Mouse (Mus musculus) forebrain, embryonic 13.5 days (tissue): Measurements from ENCODE around the gene 2310022A10Rik. TPM values are rescaled to one million over a fixed set of nuclear protein-coding genes. Genes with fewer than 3 reads are reported as not detected.

Source experiments
- ATAC-seq: fragments of 200-750 bp; cut with Nextera tagmentation; 2 replicates; pipeline ENCODE4 v1.8.0; 2017
- H3K27ac ChIP-seq: fragments of 300-500 bp; sonication (generic); 2 replicates; pipeline ENCODE4 v1.5.1; 2015; ENCODE audit warnings: inconsistent platforms, mild to moderate bottlenecking, moderate library complexity
- H3K27me3 ChIP-seq: fragments of 300-500 bp; sonication (generic); 2 replicates; pipeline ENCODE4 v1.6.1; 2015; ENCODE audit warnings: mild to moderate bottlenecking, inconsistent platforms
- H3K36me3 ChIP-seq: fragments of 300-500 bp; sonication (generic); 2 replicates; pipeline ENCODE4 v1.6.1; 2015; ENCODE audit warnings: mild to moderate bottlenecking, inconsistent platforms; ENCODE audit not compliant: poor library complexity, severe bottlenecking
- H3K4me1 ChIP-seq: fragments of 300-500 bp; sonication (generic); 2 replicates; pipeline ENCODE4 v1.6.1; 2015; ENCODE audit warnings: inconsistent platforms
- H3K4me2 ChIP-seq: fragments of 300-500 bp; sonication (generic); 2 replicates; pipeline ENCODE4 v1.6.1; 2015; ENCODE audit warnings: inconsistent platforms, mild to moderate bottlenecking, moderate library complexity
- H3K4me3 ChIP-seq: fragments of 300-500 bp; sonication (generic); 2 replicates; pipeline ENCODE4 v1.5.1; 2015; ENCODE audit warnings: mild to moderate bottlenecking, inconsistent platforms
- H3K9ac ChIP-seq: fragments of 300-500 bp; sonication (generic); 2 replicates; pipeline ENCODE4 v1.6.1; 2015; ENCODE audit warnings: mild to moderate bottlenecking, inconsistent platforms
- H3K9me3 ChIP-seq: fragments of 300-500 bp; sonication (generic); replicated peaks from 2 replicates; pipeline ENCODE4 v1.6.1; 2016; ENCODE audit warnings: inconsistent platforms
- WGBS: fragments of 180-500 bp; shearing (Covaris S2); methylation state at CpG from one replicate; pipeline ENCODE4 v1.1.7; 2015; 5-methylcytosine and 5-hydroxymethylcytosine counted together
- polyA plus RNA-seq: library from polyadenylated mRNA; unstranded; fragments of >200 nt; fragmentation: Nextera tagmentation; extraction: Ambion mirVana; gene quantifications from 2 replicates; pipeline ENCODE4 v1.2.1, GENCODE M21; 2015

Gene 2310022A10Rik
- polyA plus RNA-seq, 1 experiment from 2014 or later, result 35.1 TPM

DNA sequence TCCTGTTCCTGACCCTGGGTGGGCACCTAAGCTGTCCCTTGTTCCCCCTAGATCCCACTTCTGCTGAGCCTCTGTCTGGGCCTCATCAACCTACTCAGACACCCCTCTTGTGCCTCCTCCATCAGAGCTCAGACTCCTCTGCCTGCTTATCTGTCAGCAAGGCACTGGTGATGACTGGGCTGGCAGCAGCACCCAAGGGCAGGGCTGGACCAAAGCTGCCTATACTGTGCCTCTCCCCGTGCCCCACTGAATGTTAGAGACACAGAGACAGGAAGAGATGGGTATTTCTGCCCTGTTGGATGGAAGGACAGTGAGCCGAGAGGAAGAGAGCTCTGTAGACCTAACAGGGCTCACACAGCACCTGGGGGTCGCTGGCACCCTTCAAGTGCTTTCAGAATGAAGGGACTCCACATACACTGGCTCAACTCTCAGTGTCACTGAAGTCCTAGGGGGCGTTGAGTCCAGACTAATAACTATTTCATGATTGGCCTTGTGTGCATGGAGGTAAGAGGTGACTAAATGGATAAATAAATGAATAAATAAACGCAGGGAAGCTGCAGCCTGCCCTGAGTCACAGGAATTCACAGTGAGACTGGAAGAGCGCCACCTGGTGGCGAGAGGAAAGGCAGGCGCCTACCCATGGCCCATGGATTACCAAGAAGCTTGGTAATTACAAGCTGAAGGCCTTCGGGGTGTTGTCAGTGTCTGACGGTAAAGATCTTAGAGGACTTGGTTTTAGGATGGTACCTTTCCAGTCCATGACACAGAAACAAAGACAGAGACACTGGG lies 26.8 kb upstream of the 2310022A10Rik start:
- H3K4me3 ChIP-seq, result no peak overlapping the region
- H3K27me3 ChIP-seq, result no peaks in the 10 kb centered on the region
- no peak overlapping the region for H3K27ac ChIP-seq
- no peak overlapping the region for H3K4me2 ChIP-seq
- H3K9me3 ChIP-seq, result no peaks in the 10 kb centered on the region
- WGBS, result 26% methylated on average over 10 of the region's 10 CpGs
- ATAC-seq, result peak; percentile 82
- no peak overlapping the region for H3K9ac ChIP-seq
- no peaks in the 10 kb centered on the region for H3K4me1 ChIP-seq
- peaks cover 23% of the 10 kb centered on the region for H3K36me3 ChIP-seq

GRCm38 (mm10) chr7:27529070-27529469 lies 24.0 kb upstream of the 2310022A10Rik start:
- Histone ChIP-seq H3K4me3 (no peak overlapping the region), H3K9ac (no peak overlapping the region)
- 83% methylated on average over 21 of the region's 21 CpGs for WGBS

DNA sequence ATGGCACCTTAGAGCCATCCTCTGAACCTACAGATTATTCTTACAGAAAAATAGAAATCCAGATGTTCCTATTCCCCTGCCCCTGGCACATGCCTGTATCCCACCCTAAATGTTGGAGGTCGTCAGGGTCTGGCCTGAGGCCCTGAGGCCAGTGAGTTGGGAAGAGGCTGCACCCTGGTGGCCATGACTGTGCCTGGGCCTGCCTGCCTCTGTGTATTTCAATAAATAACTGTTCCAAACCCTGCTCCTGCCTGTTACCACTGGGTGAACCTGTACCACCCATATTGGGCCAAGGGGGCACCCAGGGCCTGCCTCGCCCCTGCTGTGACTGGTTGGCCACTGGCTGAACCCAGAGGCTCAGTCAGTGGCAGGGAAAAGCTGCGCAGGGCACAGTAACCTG lies 22.1 kb upstream of the 2310022A10Rik start:
- Histone ChIP-seq H3K4me3 (no peak overlapping the region), H3K4me1 (no peaks in the 10 kb centered on the region), H3K27ac (no peak overlapping the region), H3K36me3 (peaks cover 66% of the 10 kb centered on the region), H3K9ac (no peak overlapping the region), H3K9me3 (no peaks in the 10 kb centered on the region), H3K4me2 (no peak overlapping the region), H3K27me3 (no peaks in the 10 kb centered on the region)
- 72% methylated on average over 3 of the region's 3 CpGs for WGBS
- 0 out of 2 replicates have a peak, but pooled peaks have one; percentile 31 for ATAC-seq

More at GRCm38 (mm10) chr7:27529070-27529469, 24.0 kb upstream of the 2310022A10Rik start:
- no peaks in the 10 kb centered on the region for H3K4me1 ChIP-seq
- H3K9me3 ChIP-seq, result no peaks in the 10 kb centered on the region
- no peak for ATAC-seq
- no peak overlapping the region for H3K4me2 ChIP-seq
- H3K27me3 ChIP-seq, result no peaks in the 10 kb centered on the region
- no peak overlapping the region for H3K27ac ChIP-seq
- H3K36me3 ChIP-seq, result peaks cover 49% of the 10 kb centered on the region

DNA sequence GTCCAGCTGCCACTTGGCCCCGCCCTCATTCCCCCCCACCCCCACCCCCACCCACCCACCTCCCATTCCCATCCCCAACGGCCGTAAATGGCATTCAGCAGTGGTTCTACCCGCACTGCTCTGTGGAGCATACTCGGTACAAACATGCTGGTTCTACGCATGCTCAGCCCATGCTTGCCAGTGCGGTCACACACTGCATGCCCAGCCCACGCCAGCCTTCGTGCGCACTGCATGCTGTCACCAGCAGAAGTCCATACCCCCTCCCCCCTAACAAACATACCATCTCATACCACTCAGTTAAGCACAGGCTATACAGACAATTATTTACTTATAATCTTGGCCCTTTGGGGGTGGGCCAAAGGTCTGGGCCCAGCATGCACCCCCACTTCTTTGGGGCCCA lies 21.3 kb upstream of the 2310022A10Rik start:
- H3K36me3 ChIP-seq, result peaks cover 74% of the 10 kb centered on the region

DNA sequence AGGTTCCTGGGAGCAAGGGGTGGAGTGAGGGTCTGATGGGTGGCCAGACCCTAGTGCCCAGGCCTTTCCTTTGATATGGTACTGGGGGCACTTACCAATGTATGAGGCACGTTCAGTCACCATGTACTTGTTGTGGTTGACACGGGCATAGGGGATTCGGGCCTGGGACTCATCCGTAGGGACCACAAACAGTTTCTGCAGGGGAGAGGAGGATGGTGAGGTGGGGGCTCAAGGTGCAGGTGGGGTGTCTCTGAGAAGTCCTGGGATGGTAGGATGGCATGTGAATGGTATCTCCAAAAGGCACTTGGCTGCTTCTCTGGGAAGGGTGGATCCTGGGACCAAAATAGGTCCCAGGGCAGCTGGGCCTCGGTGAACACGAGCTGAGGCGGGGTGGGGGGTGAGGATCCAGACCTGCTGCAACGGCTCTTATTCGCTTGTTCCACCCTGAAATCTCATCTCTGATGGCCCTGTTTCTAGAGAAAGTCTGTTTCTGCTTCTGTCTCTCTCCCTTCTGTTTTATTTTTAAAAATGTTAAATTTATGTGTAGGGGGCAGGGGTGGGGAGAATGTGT lies 20.5 kb upstream of the 2310022A10Rik start:
- 88% methylated on average over 9 of the region's 9 CpGs for WGBS
- peaks cover 82% of the 10 kb centered on the region for H3K36me3 ChIP-seq
- no peak overlapping the region for H3K27ac ChIP-seq
- no peak overlapping the region for H3K9ac ChIP-seq
- no peak overlapping the region for H3K4me2 ChIP-seq
- no peak for ATAC-seq
- H3K27me3 ChIP-seq, result no peaks in the 10 kb centered on the region
- H3K4me3 ChIP-seq, result no peak overlapping the region
- H3K4me1 ChIP-seq, result no peaks in the 10 kb centered on the region
- H3K9me3 ChIP-seq, result no peaks in the 10 kb centered on the region

More for the DNA sequence above, 21.3 kb upstream of the 2310022A10Rik start:
- Histone ChIP-seq H3K4me2 (no peak overlapping the region), H3K4me3 (no peak overlapping the region), H3K9me3 (no peaks in the 10 kb centered on the region), H3K9ac (no peak overlapping the region), H3K27ac (no peak overlapping the region), H3K4me1 (no peaks in the 10 kb centered on the region), H3K27me3 (no peaks in the 10 kb centered on the region)
- 94% methylated on average over 10 of the region's 10 CpGs for WGBS
- ATAC-seq, result no peak

GRCm38 (mm10) chr7:27535386-27535785 lies 17.6 kb upstream of the 2310022A10Rik start:
- H3K27me3 ChIP-seq, result no peaks in the 10 kb centered on the region
- no peaks in the 10 kb centered on the region for H3K4me1 ChIP-seq
- no peak for ATAC-seq
- H3K27ac ChIP-seq, result no peak overlapping the region
- no peaks in the 10 kb centered on the region for H3K9me3 ChIP-seq
- no peak overlapping the region for H3K4me3 ChIP-seq
- peaks cover 87% of the 10 kb centered on the region for H3K36me3 ChIP-seq
- H3K4me2 ChIP-seq, result no peak overlapping the region
- no peak overlapping the region for H3K9ac ChIP-seq
- WGBS, result 88% methylated on average over 2 of the region's 2 CpGs

DNA sequence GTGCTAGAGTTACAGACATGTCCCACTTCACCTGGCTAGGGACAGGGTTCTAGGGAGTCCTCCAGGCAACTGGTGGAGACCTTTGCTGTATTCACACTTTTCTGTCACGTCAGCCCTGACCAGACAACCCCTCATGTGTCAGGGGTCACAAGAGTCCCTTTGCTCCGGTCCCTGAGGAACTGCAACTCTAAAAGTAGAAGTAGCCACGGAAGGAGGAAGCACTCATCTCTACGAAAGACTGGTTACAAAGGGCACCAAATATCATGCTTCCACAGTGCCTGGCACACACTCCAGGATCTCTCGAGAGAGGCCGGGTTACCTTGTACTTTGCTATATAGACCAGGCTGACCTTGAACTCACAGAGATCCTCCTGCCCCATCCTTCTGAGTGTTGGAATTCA lies 16.4 kb upstream of the 2310022A10Rik start:
- 92% methylated on average over 6 of the region's 6 CpGs for WGBS
- peaks cover 84% of the 10 kb centered on the region for H3K36me3 ChIP-seq
- H3K27me3 ChIP-seq, result no peaks in the 10 kb centered on the region
- H3K9me3 ChIP-seq, result no peaks in the 10 kb centered on the region
- peaks cover 7% of the 10 kb centered on the region for H3K4me1 ChIP-seq
- no peak overlapping the region for H3K27ac ChIP-seq
- H3K4me2 ChIP-seq, result no peak overlapping the region
- H3K9ac ChIP-seq, result no peak overlapping the region
- H3K4me3 ChIP-seq, result no peak overlapping the region
- no peak for ATAC-seq

GRCm38 (mm10) chr7:27537998-27538397 lies 15.0 kb upstream of the 2310022A10Rik start:
- ATAC-seq, result no peak
- 88% methylated on average over 8 of the region's 8 CpGs for WGBS
- Histone ChIP-seq H3K4me3 (no peak overlapping the region), H3K36me3 (peaks cover 70% of the 10 kb centered on the region), H3K9me3 (no peaks in the 10 kb centered on the region), H3K4me1 (peaks cover 16% of the 10 kb centered on the region), H3K27me3 (no peaks in the 10 kb centered on the region), H3K4me2 (no peak overlapping the region), H3K27ac (no peak overlapping the region), H3K9ac (no peak overlapping the region)

- no peak overlapping the region for H3K27ac ChIP-seq
- ATAC-seq, result no peak
- 86% methylated on average over 2 of the region's 2 CpGs for WGBS
- H3K4me2 ChIP-seq, result no peak overlapping the region
- peaks cover 16% of the 10 kb centered on the region for H3K4me1 ChIP-seq
- no peak overlapping the region for H3K9ac ChIP-seq
- H3K4me3 ChIP-seq, result no peak overlapping the region
- H3K9me3 ChIP-seq, result no peaks in the 10 kb centered on the region
- H3K36me3 ChIP-seq, result peaks cover 62% of the 10 kb centered on the region
- H3K27me3 ChIP-seq, result no peaks in the 10 kb centered on the region
These were observed 14.2 kb upstream of the 2310022A10Rik start for GRCm38 (mm10) chr7:27538797-27539196.

- no peak overlapping the region for H3K27ac ChIP-seq
- H3K4me3 ChIP-seq, result no peak overlapping the region
- no peak for ATAC-seq
- peaks cover 16% of the 10 kb centered on the region for H3K4me1 ChIP-seq
- H3K36me3 ChIP-seq, result peaks cover 48% of the 10 kb centered on the region
- 81% methylated on average over 2 of the region's 2 CpGs for WGBS
- no peak overlapping the region for H3K4me2 ChIP-seq
- no peak overlapping the region for H3K9ac ChIP-seq
- H3K9me3 ChIP-seq, result no peaks in the 10 kb centered on the region
- no peaks in the 10 kb centered on the region for H3K27me3 ChIP-seq
These were observed 12.5 kb upstream of the 2310022A10Rik start for GRCm38 (mm10) chr7:27540521-27540920.

DNA sequence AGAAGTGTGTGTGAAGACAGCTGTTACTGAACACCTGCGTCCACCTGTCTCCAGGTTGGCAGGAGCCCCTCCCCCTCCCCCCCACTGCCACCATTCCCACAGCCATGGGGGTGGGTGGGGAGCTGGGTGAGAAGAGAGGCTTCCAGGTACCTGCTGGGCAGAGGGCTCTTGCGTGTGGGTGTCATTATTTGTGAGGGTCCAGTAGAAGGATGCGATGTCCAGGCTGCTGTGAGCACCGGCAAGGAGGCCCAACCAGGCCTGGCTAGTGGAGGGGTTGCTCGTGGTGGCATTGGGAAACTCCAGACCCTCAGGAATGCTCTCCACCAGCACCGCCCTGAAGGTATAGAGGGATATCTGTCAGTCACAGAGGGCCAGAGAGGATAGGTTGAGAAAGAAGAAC lies 12.1 kb upstream of the 2310022A10Rik start:
- 88% methylated on average over 6 of the region's 6 CpGs for WGBS

GRCm38 (mm10) chr7:27541431-27541830 lies 11.6 kb upstream of the 2310022A10Rik start:
- peaks cover 16% of the 10 kb centered on the region for H3K4me1 ChIP-seq
- H3K9ac ChIP-seq, result peak overlapping the region; percentile 37; the same call in 1 of the 2 replicates
- H3K36me3 ChIP-seq, result peaks cover 39% of the 10 kb centered on the region
- peak; percentile 70 for ATAC-seq
- H3K9me3 ChIP-seq, result no peaks in the 10 kb centered on the region
- H3K4me2 ChIP-seq, result peak overlapping the region; percentile 77
- H3K27ac ChIP-seq, result peak overlapping the region; percentile 25; the same call in 1 of the 2 replicates
- H3K27me3 ChIP-seq, result no peaks in the 10 kb centered on the region
- H3K4me3 ChIP-seq, result peak overlapping the region; percentile 48
- 71% methylated on average over 16 of the region's 16 CpGs for WGBS

More for the DNA sequence above, 12.1 kb upstream of the 2310022A10Rik start:
- Histone ChIP-seq H3K4me2 (peak overlapping the region; percentile 77), H3K36me3 (peaks cover 44% of the 10 kb centered on the region), H3K9ac (no peak overlapping the region), H3K9me3 (no peaks in the 10 kb centered on the region), H3K27me3 (no peaks in the 10 kb centered on the region), H3K27ac (no peak overlapping the region), H3K4me3 (no peak overlapping the region), H3K4me1 (peaks cover 16% of the 10 kb centered on the region)
- no peak for ATAC-seq
